Mouse (Mus musculus) left cerebral cortex, postnatal 10 days (tissue): ENCODE data around the gene Olfr330. TPM values are rescaled to one million over a fixed set of nuclear protein-coding genes. Genes with fewer than 3 reads are reported as not detected.
"Not testable (repeated sequence)": the region's sequence is repeated elsewhere in the genome, so short reads cannot be mapped to it uniquely, and the experiment has no call there.

Source experiments
- DNase-seq, 2 experiments: peaks; one replicate each; pipeline ENCODE4 v3.0.0; 2021 to 2022; ENCODE audit warnings: low spot score in 2 of 2, mixed read lengths in 1 of 2; ENCODE audit errors: extremely low spot score in 1 of 2
- intact Hi-C: fragments of 180-260 bp; cut with DNase I; formaldehyde crosslinking; loops from one replicate; pipeline ENCODE4 v1.15.1; 2025
- total RNA-seq, 2 experiments: library from RNA; stranded (reverse); gene quantifications; 2 replicates each; pipeline ENCODE4 v1.2.3; 2021

Olfr330 gene
- total RNA-seq, result not detected

DNA sequence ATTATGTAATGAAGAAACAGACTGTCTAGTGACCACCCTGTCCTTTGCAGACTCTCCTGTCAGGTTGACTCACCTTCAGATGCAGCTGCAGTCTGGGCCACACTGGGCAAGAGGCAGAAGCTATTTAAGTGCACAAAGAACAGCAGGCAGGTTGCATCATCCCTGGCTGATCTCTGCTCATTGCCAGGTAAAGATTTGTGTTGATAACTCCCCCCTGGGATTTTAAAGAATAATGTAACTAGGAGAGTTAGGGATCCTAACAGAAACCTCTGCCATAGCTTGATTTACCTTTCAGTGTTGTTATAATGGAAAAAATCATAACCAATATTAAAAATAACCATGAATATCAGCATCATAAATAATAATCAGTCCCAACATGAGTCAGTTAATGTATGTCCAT lies at the start of gene Olfr330:
Gene Olfr330, minus strand, starts transcription at position 101 of the 400 bp plus-strand sequence.
- intact Hi-C loops, DNase-seq: not testable (repeated sequence)

- intact Hi-C loops, result no loop called here
- peak in 1 of 2 experiments; percentile 57 for DNase-seq
These were observed 44.0 kb upstream of the Olfr330 start for GRCm38 (mm10) chr11:58578636-58579035.

- intact Hi-C loops, result no loop called here
- no peak for DNase-seq
These were observed 42.8 kb upstream of the Olfr330 start, which contains the start of gene Olfr325 for GRCm38 (mm10) chr11:58577430-58577829. Gene Olfr325, plus strand, starts transcription at chr11:58577730.

DNA sequence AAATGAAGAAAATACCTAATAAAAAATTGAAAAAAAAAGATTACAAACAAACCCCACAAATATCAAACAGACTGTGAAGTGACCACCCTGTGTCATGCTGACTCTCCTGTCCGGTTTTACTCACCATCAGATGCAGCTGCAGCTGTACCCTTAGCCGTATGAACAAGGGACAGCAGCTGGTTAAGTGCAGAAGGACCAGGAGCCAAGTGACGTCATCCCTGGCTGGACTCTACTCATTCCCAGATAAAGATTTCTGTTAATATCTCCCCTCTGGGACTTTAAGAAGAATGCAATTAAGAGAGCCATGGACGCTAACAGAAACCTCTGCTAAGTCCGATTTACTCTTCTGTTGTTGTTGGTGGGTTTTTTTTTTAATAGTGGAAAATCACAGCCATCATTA lies 35.8 kb upstream of the Olfr330 start, which contains the start of gene Olfr224:
Gene Olfr224, minus strand, starts transcription at position 149 of the 400 bp plus-strand sequence.
- intact Hi-C loops, result no loop called here
- DNase-seq, result no peak

- no peak for DNase-seq
- intact Hi-C loops, result no loop called here
These were observed 20.9 kb upstream of the Olfr330 start, which contains the start of gene Olfr328 for GRCm38 (mm10) chr11:58555536-58555935. Gene Olfr328, minus strand, starts transcription at chr11:58555636.

DNA sequence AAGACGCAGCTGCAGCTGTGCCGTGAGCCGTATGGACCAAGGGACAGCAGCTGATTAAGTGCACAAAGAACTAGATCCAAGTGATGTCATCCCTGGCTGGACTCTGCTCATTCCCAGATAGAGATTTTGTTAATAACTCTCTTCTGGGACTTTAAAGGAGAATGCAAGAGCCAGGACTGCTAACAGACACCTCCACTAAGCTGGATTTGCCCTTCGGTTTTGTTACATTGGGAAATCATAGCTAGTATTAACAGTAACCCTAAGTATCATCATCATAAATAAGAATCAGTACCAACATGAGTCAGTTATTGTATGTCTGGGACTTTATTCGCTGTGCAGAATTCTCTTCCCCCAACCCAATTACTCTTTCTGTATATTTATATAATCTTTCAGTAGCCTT lies 11.7 kb upstream of the Olfr330 start, which contains the start of gene Olfr329-ps:
Gene Olfr329-ps, minus strand, starts transcription at position 101 of the 400 bp plus-strand sequence.
- DNase-seq, result no peak
- intact Hi-C loops, result no loop called here

DNA sequence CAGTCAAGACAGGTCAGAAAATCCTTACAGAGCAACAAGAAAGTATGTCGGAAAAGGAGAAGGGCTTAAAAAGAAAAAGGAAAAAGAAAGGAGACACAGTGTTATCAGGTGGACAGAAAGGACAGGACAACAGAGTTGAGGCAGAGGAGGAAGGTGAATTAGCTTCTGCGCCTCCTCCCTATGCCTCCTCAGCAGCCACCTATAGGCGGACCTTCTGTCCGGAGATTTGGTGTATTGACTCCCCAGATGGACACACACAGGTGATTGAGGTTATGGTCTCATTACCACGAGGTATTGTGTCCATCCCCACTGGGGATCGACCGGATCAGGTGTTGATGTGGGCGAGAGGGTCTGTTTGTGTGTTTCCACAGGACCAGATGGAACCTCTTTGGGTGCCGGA lies 14.9 kb downstream of the Olfr330 start:
- DNase-seq, result peak; percentile 3 to 31
- intact Hi-C loops, result not testable (repeated sequence)

DNA sequence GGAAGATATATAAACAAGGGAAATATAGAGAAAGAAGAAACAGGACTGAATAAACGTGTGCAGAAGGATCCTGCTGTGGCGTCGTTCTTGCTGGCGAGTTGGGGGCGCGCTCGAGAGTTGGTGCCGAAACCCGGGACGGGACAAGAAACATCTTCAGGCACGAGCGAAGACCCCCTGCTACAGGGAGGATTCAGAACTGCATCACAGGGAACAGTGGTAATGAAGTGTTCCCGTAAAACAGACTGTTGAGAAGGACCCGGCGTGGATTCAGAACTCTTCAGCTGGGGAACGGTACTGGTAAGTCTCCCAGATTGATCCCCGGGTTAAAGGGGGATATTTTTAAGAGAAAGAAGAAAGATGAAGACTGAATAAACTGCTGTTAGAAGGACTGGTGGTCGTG lies 15.7 kb downstream of the Olfr330 start:
- peak; percentile 69 to 89 for DNase-seq
- intact Hi-C loops, result not testable (repeated sequence)

DNA sequence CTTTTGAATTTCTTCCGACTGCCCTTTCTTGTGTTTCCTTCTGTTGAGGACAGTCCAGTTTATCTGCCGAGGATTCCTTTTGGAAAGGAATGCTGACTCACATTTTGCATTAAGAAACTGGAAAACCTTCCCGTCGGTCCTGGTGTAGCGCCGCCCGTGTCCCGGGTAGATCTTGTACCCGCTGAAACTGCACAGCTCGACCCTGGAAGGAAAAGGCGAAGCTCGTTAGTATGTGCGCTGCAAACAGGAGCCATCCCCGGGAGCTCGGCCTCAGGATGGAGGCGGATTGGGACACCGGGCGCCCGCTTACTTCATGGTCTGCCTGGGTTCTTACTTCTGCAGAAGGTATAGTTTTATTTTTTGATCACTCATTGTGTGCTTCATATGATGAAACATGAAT lies 25.6 kb downstream of the Olfr330 start:
- intact Hi-C loops, DNase-seq: not testable (repeated sequence)

DNA sequence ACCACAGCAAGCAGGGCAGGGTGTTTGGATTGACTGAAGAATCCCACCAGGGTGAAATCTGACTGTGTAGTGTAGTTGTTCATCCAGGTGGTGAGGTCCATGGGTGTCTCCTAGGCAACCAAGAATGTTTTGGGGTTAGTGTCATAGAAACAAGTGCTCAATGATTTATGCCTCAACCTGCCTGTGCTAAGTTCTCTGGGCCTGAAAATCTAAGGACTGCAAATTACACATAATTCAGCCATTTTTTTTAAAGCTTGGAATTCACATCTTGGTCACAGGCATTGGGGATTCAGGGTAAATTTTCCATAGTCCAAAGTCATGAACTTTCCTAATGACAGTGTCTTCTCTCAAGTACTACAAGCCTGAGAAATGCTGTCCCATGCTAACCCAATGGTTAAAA lies 32.2 kb downstream of the Olfr330 start, which contains the start of gene Olfr331:
Gene Olfr331, minus strand, starts transcription at position 101 of the 400 bp plus-strand sequence.
- DNase-seq, intact Hi-C loops: not testable (repeated sequence)

GRCm38 (mm10) chr11:58499290-58499689 lies 35.3 kb downstream of the Olfr330 start:
- DNase-seq, result peak in 1 of 2 experiments; percentile 28
- intact Hi-C loops, result no loop called here

DNA sequence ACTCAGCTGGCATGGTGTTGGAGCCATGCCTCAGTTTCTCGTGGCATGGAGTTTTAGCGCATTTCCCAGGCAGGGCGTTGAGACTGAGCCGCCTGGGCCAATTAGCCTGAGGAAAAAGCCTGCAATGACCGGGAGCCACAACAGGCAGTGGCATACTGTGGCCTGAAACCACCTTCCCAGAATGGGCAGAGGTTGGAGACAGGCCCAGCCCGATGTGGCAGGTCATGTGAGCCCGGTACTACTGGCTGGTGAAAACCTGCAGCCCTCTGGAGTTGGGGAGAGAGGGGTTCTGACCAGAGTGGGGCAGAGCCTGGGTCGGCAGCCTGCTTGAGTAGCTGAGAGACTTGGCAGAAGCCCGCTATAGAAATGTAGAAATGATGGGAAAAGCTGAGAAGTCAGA lies 35.9 kb downstream of the Olfr330 start:
- no peak for DNase-seq
- intact Hi-C loops, result no loop called here

GRCm38 (mm10) chr11:58492455-58492854 lies 42.2 kb downstream of the Olfr330 start, which contains the start of gene Olfr332:
Gene Olfr332, minus strand, starts transcription at chr11:58492555.
- DNase-seq, result no peak
- intact Hi-C loops, result loop anchor here (5.0 kb wide), 1 partner anchor 90 kb away; no protein-coding TSS in a partner anchor

Other genes with a start within 250 kb of the Olfr330 start
- 10 to 100 TPM; 19.2 to 21.4 TPM for gene Zfp692, start 227.8 kb downstream of the Olfr330 start, total RNA-seq
- gene Zfp672, start 204.5 kb downstream of the Olfr330 start, total RNA-seq, result 10 to 100 TPM; 47.7 to 50.4 TPM
- gene Sh3bp5l, start 204.1 kb downstream of the Olfr330 start, total RNA-seq, result 10 to 100 TPM; 55.5 to 60.8 TPM
- gene Lypd8, start 155.8 kb downstream of the Olfr330 start, total RNA-seq, result not detected
- not detected for gene 1810065E05Rik, start 113.7 kb downstream of the Olfr330 start, total RNA-seq
- not detected for gene Gm12253, start 102.3 kb downstream of the Olfr330 start, total RNA-seq
- gene Lypd9, start 81.9 kb downstream of the Olfr330 start, total RNA-seq, result not detected
- gene Olfr30, start 72.6 kb downstream of the Olfr330 start, total RNA-seq, result not detected
- not detected for gene Olfr332, start 42.3 kb downstream of the Olfr330 start, total RNA-seq
- not detected for gene Olfr331, start 32.3 kb downstream of the Olfr330 start, total RNA-seq
- not detected for gene Olfr329-ps, start 11.6 kb upstream of the Olfr330 start, total RNA-seq
- under 1 TPM in 1 of 2 experiments, not detected in 1; 0.11 TPM for gene Olfr328, start 20.8 kb upstream of the Olfr330 start, total RNA-seq
- gene Olfr224, start 35.7 kb upstream of the Olfr330 start, total RNA-seq, result not detected
- gene Olfr325, start 42.9 kb upstream of the Olfr330 start, total RNA-seq, result not detected
- not detected for gene Olfr324, start 60.3 kb upstream of the Olfr330 start, total RNA-seq
- not detected for gene 2210407C18Rik, start 81.2 kb upstream of the Olfr330 start, total RNA-seq
- not detected for gene Olfr323, start 95.7 kb upstream of the Olfr330 start, total RNA-seq
- under 1 TPM in 1 of 2 experiments, not detected in 1; 0.20 TPM for gene Trim58, start 105.6 kb upstream of the Olfr330 start, total RNA-seq
- not detected for gene Olfr322, start 123.9 kb upstream of the Olfr330 start, total RNA-seq
- gene Olfr320, start 146.3 kb upstream of the Olfr330 start, total RNA-seq, result not detected
- gene Olfr319, start 164.3 kb upstream of the Olfr330 start, total RNA-seq, result not detected
- gene Olfr318, start 189.2 kb upstream of the Olfr330 start, total RNA-seq, result not detected
- gene Olfr317, start 204.4 kb upstream of the Olfr330 start, total RNA-seq, result under 1 TPM; 0.20 to 0.30 TPM
- gene Olfr316, start 217.9 kb upstream of the Olfr330 start, total RNA-seq, result under 1 TPM; 0.24 to 0.28 TPM
- not detected for gene Olfr315, start 238.4 kb upstream of the Olfr330 start, total RNA-seq
- gene Olfr314, start 248.1 kb upstream of the Olfr330 start, total RNA-seq, result not detected